Mouse (Mus musculus): Measurements from ENCODE around the gene Dop1b. TPM values are rescaled to one million over a fixed set of nuclear protein-coding genes. Genes with fewer than 3 reads are reported as not detected.

Dop1b gene
- polyA plus RNA-seq, 2 experiments, result 11.6 to 11.8 TPM

DNA sequence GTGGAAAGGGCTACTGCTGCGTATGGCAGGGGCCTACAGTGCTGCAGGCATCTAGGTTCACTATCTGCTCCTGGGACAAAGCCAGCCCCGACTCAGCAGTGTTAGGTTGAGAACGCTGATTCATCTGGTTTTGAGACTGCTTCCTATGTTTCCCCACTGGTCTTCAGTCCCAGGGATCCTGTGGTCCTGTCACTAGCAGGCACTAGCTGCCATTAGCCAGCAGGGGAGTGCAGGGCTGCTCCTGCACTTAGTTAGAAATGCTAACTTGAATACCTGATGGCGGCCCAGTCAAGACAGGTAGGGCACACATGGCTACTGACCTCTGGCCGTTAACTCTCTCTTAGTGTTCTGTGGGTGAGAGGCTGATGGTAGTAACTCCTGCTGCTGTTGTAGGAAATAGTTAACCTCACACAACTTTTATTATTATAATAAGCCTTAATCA lies 32.4 kb downstream of the Dop1b start:
- peak overlapping the region; percentile 40 for H3K9ac ChIP-seq (replicated peaks)
- no peaks in the 10 kb centered on the region for H3K27me3 ChIP-seq (ENCODE audit: control insufficient read depth, insufficient read depth, low read length)
- TF ChIP-seq EP300 (IDR thresholded peaks at IDR 0.05; ENCODE audit: low read depth) (no peak), CTCF (IDR thresholded peaks at IDR 0.05; ENCODE audit: low read depth) (peak; percentile 50)
- H3K4me1 ChIP-seq (replicated peaks; ENCODE audit: control insufficient read depth in 2 of 2, insufficient read depth in 2 of 2, low read length in 1 of 2), result peaks cover 33 to 49% of the 10 kb centered on the region in 2 experiments
- no peaks in the 10 kb centered on the region; the same call in 1 of the 2 replicates for H3K36me3 ChIP-seq (replicated peaks; ENCODE audit: control insufficient read depth, insufficient read depth, low read depth)
- peak overlapping the region; percentile 51 for H3K4me2 ChIP-seq (ENCODE audit: low read depth)
- DNase-seq (ENCODE audit: low read depth in 3 of 3, low spot score in 3 of 3) (peak in 1 of 3 experiments; percentile 29), ATAC-seq (ENCODE audit: insufficient read depth) (peak; percentile 27; the same call in 1 of the 2 replicates)
- WGBS (ENCODE audit: insufficient replicate concordance), result 35% methylated on average over 5 of the region's 5 CpGs
- H3K9me3 ChIP-seq (ENCODE audit: control insufficient read depth, low read length), result no peaks in the 10 kb centered on the region
- peak overlapping the region; percentile 89 for H3K27ac ChIP-seq
- no peak overlapping the region for H3K4me3 ChIP-seq (ENCODE audit: insufficient read depth in 1 of 2, low read depth in 2 of 2, low read length in 2 of 2)

DNA sequence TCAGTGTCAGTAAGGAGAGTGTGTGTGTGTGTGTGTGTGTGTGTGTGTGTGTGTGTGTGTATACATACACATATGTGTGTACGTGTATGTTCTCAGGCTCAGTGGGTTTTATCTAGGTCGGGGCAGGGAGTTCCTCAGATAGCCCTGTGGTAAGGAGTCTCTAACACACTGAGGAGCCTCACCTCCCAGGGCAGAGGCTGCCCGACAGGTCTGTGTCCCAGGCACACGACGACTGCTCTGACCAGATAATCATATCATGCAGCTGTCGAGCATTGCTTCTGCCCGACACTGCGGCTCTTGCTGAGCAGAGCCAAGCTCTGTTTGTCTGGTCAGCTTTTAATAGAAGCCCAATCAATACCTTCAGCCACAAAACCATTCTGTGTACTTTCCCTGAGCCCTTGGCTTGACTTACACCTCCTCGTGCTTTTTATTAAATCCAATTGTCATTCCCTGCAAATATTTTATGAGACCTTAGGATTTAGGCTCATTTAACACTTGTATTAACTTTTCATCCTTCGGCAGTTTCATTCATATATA lies 33.2 kb downstream of the Dop1b start:
- DNase-seq (ENCODE audit: low read depth in 3 of 3, low spot score in 3 of 3), result peak; percentile 67 to 76 (median 70)
- no peaks in the 10 kb centered on the region for H3K9me3 ChIP-seq (ENCODE audit: control insufficient read depth, low read length)
- H3K9ac ChIP-seq (replicated peaks), result peak overlapping the region; percentile 40
- H3K4me1 ChIP-seq (replicated peaks; ENCODE audit: control insufficient read depth in 2 of 2, insufficient read depth in 2 of 2, low read length in 1 of 2), result peaks cover 33 to 49% of the 10 kb centered on the region in 2 experiments
- H3K36me3 ChIP-seq (replicated peaks; ENCODE audit: control insufficient read depth, insufficient read depth, low read depth), result no peaks in the 10 kb centered on the region; the same call in 1 of the 2 replicates
- H3K27ac ChIP-seq, result peak overlapping the region; percentile 89
- H3K27me3 ChIP-seq (ENCODE audit: control insufficient read depth, insufficient read depth, low read length), result no peaks in the 10 kb centered on the region
- H3K4me2 ChIP-seq (ENCODE audit: low read depth), result peak overlapping the region; percentile 51
- WGBS (ENCODE audit: insufficient replicate concordance), result 10% methylated on average over 10 of the region's 10 CpGs
- peak; percentile 95 for ATAC-seq (ENCODE audit: insufficient read depth)
- H3K4me3 ChIP-seq (ENCODE audit: insufficient read depth in 1 of 2, low read depth in 2 of 2, low read length in 2 of 2), result no peak overlapping the region
- TF ChIP-seq CTCF (IDR thresholded peaks at IDR 0.05; ENCODE audit: low read depth) (no peak), EP300 (IDR thresholded peaks at IDR 0.05; ENCODE audit: low read depth) (peak; percentile 83)

DNA sequence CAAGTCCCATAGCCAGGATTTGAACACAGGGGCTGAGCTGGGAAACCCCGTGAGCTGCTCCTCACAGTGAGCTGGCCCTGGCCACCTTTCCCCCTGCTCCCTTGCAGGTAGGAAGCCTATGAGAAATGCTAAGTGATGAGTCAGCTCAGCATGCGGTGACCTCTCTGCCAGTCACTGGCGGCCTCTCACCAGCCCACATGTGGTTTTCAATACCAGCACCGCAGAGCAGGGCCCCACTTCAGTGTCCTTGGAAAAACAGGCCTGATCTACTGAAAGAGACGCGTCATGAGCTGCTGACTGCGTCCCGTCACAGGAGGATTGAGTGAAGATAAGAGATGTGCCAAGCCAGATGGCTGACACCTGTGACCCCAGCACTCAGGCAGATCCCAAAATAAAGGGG lies 34.7 kb downstream of the Dop1b start:
- Histone ChIP-seq H3K27ac (no peak overlapping the region), H3K9me3 (ENCODE audit: control insufficient read depth, low read length) (no peaks in the 10 kb centered on the region), H3K4me2 (ENCODE audit: low read depth) (no peak overlapping the region), H3K36me3 (replicated peaks; ENCODE audit: control insufficient read depth, insufficient read depth, low read depth) (no peaks in the 10 kb centered on the region; the same call in 1 of the 2 replicates), H3K9ac (replicated peaks) (no peak overlapping the region), H3K27me3 (ENCODE audit: control insufficient read depth, insufficient read depth, low read length) (no peaks in the 10 kb centered on the region), H3K4me1 (replicated peaks; ENCODE audit: control insufficient read depth in 2 of 2, insufficient read depth in 2 of 2, low read length in 1 of 2) (peaks cover 33 to 49% of the 10 kb centered on the region in 2 experiments), H3K4me3 (ENCODE audit: insufficient read depth in 1 of 2, low read depth in 2 of 2, low read length in 2 of 2) (no peak overlapping the region)
- WGBS (ENCODE audit: insufficient replicate concordance), result 75% methylated on average over 8 of the region's 8 CpGs
- no peak for DNase-seq (ENCODE audit: low read depth in 3 of 3, low spot score in 3 of 3)
- ATAC-seq (ENCODE audit: insufficient read depth), result no peak
- TF ChIP-seq EP300 (IDR thresholded peaks at IDR 0.05; ENCODE audit: low read depth) (no peak), CTCF (IDR thresholded peaks at IDR 0.05; ENCODE audit: low read depth) (0 out of 2 replicates have a peak, but pooled peaks have one; percentile 4)

DNA sequence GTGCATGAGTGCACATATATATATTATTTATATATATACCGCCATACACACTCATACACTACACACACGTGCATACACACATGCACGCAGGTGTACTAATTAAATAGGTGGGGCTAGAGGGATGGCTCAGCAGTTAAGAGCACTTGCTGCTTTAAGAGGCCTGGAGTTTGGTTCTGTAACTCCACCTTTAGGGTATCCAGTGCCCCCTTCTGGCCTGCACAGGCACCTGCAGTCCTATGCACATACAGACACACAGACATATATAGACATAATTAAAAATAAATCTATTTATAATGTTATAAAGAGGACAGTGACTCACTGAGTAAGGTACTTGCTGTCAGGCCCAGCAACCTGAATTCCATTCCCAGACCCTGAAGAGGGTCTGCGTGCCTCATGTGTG lies 35.3 kb downstream of the Dop1b start:
- Histone ChIP-seq H3K27ac (no peak overlapping the region), H3K4me3 (ENCODE audit: insufficient read depth in 1 of 2, low read depth in 2 of 2, low read length in 2 of 2) (no peak overlapping the region), H3K4me1 (replicated peaks; ENCODE audit: control insufficient read depth in 2 of 2, insufficient read depth in 2 of 2, low read length in 1 of 2) (peaks cover 33 to 47% of the 10 kb centered on the region in 2 experiments), H3K36me3 (replicated peaks; ENCODE audit: control insufficient read depth, insufficient read depth, low read depth) (no peaks in the 10 kb centered on the region; the same call in 1 of the 2 replicates), H3K4me2 (ENCODE audit: low read depth) (no peak overlapping the region), H3K27me3 (ENCODE audit: control insufficient read depth, insufficient read depth, low read length) (no peaks in the 10 kb centered on the region), H3K9me3 (ENCODE audit: control insufficient read depth, low read length) (no peaks in the 10 kb centered on the region), H3K9ac (replicated peaks) (no peak overlapping the region)
- DNase-seq (ENCODE audit: low read depth in 3 of 3, low spot score in 3 of 3) (no peak), ATAC-seq (ENCODE audit: insufficient read depth) (no peak)
- TF ChIP-seq EP300 (IDR thresholded peaks at IDR 0.05; ENCODE audit: low read depth), result no peak
- peak; percentile 64 for TF ChIP-seq CTCF (IDR thresholded peaks at IDR 0.05; ENCODE audit: low read depth)
- WGBS (ENCODE audit: insufficient replicate concordance), result 73% methylated on average over 4 of the region's 4 CpGs

DNA sequence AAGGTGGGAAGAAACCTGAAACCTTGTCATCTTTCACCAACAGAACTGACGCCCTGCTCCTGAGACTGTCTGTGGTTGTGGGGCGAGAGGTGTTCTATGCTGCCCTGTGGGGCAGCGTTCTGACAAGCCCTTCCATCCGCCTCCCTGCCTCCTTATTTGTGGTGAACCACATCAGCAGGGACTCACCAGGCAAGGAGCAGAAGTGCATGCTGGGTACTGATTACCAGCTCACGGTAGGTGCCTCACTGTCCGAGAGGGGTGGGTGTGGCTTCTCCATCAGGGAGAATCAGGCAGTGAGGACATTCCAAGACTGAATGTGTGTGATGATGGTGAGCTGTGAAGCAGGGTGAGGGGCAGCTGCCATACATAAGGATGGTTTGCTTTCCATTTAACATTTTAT lies 35.7 kb downstream of the Dop1b start:
- Histone ChIP-seq H3K4me1 (replicated peaks; ENCODE audit: control insufficient read depth in 2 of 2, insufficient read depth in 2 of 2, low read length in 1 of 2) (peaks cover 30 to 45% of the 10 kb centered on the region in 2 experiments), H3K4me3 (ENCODE audit: insufficient read depth in 1 of 2, low read depth in 2 of 2, low read length in 2 of 2) (no peak overlapping the region), H3K27me3 (ENCODE audit: control insufficient read depth, insufficient read depth, low read length) (no peaks in the 10 kb centered on the region), H3K36me3 (replicated peaks; ENCODE audit: control insufficient read depth, insufficient read depth, low read depth) (no peaks in the 10 kb centered on the region; the same call in 1 of the 2 replicates), H3K27ac (no peak overlapping the region), H3K4me2 (ENCODE audit: low read depth) (no peak overlapping the region), H3K9ac (replicated peaks) (no peak overlapping the region), H3K9me3 (ENCODE audit: control insufficient read depth, low read length) (no peaks in the 10 kb centered on the region)
- 55% methylated on average over 6 of the region's 6 CpGs for WGBS (ENCODE audit: insufficient replicate concordance)
- ATAC-seq (ENCODE audit: insufficient read depth), result no peak
- no peak for DNase-seq (ENCODE audit: low read depth in 3 of 3, low spot score in 3 of 3)
- TF ChIP-seq CTCF (IDR thresholded peaks at IDR 0.05; ENCODE audit: low read depth) (no peak), EP300 (IDR thresholded peaks at IDR 0.05; ENCODE audit: low read depth) (no peak)

Data from liver, embryonic 14.5 days (tissue).